ENCODE assay signal across 9 mouse cellular contexts in genomic region chr16:89844580-89844979, GRCm38 (mm10).
DNase-seq lines count a peak whose midpoint lies in the region; ATAC-seq lines count a peak whose summit lies in the region.
"Had no signal": no experiment of that assay in that cellular context is flagged by ENCODE, and none has a peak within 500 bp of the region (broad histone marks: within the 10 kb centered on the region; RNA-seq: fewer than 3 reads in every experiment).

No protein-coding gene starts in this region.

- H3K9ac ChIP-seq in forebrain, embryonic 11.5 days (ENCODE audit: low read length), result no peak overlapping the region
- no peak overlapping the region for H3K9ac ChIP-seq in hindbrain, embryonic 12.5 days

- no peak overlapping the region for H3K27ac ChIP-seq in forebrain, embryonic 11.5 days (ENCODE audit: low read depth, low read length)
- no peak overlapping the region for H3K27ac ChIP-seq in forebrain, embryonic 10.5 days
- H3K27ac ChIP-seq in hindbrain, embryonic 12.5 days, result no peak overlapping the region

- H3K4me2 ChIP-seq in forebrain, embryonic 11.5 days (ENCODE audit: low read depth, low read length, severe bottlenecking), result no peak overlapping the region
- no peak overlapping the region for H3K4me2 ChIP-seq in hindbrain, embryonic 12.5 days (replicated peaks)

- no peak for DNase-seq in forebrain, embryonic 11.5 days (ENCODE audit: low spot score)
- DNase-seq in forebrain, embryonic 10.5 days (ENCODE audit: extremely low spot score, low spot score), result no peak
- DNase-seq in adrenal gland, postnatal 36 days, result peak; percentile 24 to 55
- DNase-seq in fibroblast of lung, adult 2 months (ENCODE audit: low read depth), result peak; percentile 13
- DNase-seq in layer of hippocampus, postnatal 10 days (ENCODE audit: low spot score in 2 of 2), result peak; percentile 48 to 68
- peak; percentile 32 for DNase-seq in right cerebral cortex, postnatal 14 days

- H3K4me3 ChIP-seq in forebrain, embryonic 11.5 days (ENCODE audit: low read depth, low read length), result no peak overlapping the region
- H3K4me3 ChIP-seq in forebrain, embryonic 10.5 days, result no peak overlapping the region
- H3K4me3 ChIP-seq in hindbrain, embryonic 12.5 days, result no peak overlapping the region

- WGBS in forebrain, embryonic 11.5 days, result 47% methylated on average over 5 of the region's 5 CpGs
- 50% methylated on average over 5 of the region's 5 CpGs for WGBS in forebrain, embryonic 10.5 days
- 43% methylated on average over 5 of the region's 5 CpGs for WGBS in hindbrain, embryonic 12.5 days

- ATAC-seq in forebrain, embryonic 11.5 days (replicated peaks; ENCODE audit: low FRiP score), result peak; percentile 69
- peak; percentile 83 for ATAC-seq in hindbrain, embryonic 12.5 days (ENCODE audit: low FRiP score)
- peak; percentile 63 for ATAC-seq in megakaryocyte progenitor cell, adult 5-6 weeks (replicated peaks; ENCODE audit: poor library complexity)

- H3K9me3 ChIP-seq in forebrain, embryonic 11.5 days (ENCODE audit: control insufficient read depth, low read length), result no peaks in the 10 kb centered on the region; the same call in 1 of the 2 replicates
- H3K9me3 ChIP-seq in forebrain, embryonic 10.5 days, result no peaks in the 10 kb centered on the region; the same call in 1 of the 2 replicates
- H3K9me3 ChIP-seq in hindbrain, embryonic 12.5 days (replicated peaks), result no peaks in the 10 kb centered on the region

- no peaks in the 10 kb centered on the region; the same call in 1 of the 2 replicates for H3K36me3 ChIP-seq in forebrain, embryonic 11.5 days (ENCODE audit: control insufficient read depth, insufficient read depth, low read length)
- peaks cover 23% of the 10 kb centered on the region for H3K36me3 ChIP-seq in forebrain, embryonic 10.5 days (replicated peaks)
- peaks cover 16% of the 10 kb centered on the region for H3K36me3 ChIP-seq in hindbrain, embryonic 12.5 days
- H3K36me3 ChIP-seq: G1E had no signal

- no peaks in the 10 kb centered on the region for H3K27me3 ChIP-seq in forebrain, embryonic 11.5 days (ENCODE audit: control insufficient read depth, insufficient read depth, low read length)
- H3K27me3 ChIP-seq in forebrain, embryonic 10.5 days (ENCODE audit: poor library complexity, severe bottlenecking), result no peaks in the 10 kb centered on the region
- no peaks in the 10 kb centered on the region for H3K27me3 ChIP-seq in hindbrain, embryonic 12.5 days

- no peaks in the 10 kb centered on the region for H3K4me1 ChIP-seq in forebrain, embryonic 11.5 days (replicated peaks; ENCODE audit: control insufficient read depth, insufficient read depth, low read length)
- no peaks in the 10 kb centered on the region; the same call in 1 of the 2 replicates for H3K4me1 ChIP-seq in forebrain, embryonic 10.5 days
- peaks cover 4% of the 10 kb centered on the region; the same call in 1 of the 2 replicates for H3K4me1 ChIP-seq in hindbrain, embryonic 12.5 days

Comparison
In these comparisons a context has a peak if more than half of its experiments do, and no peak if none do; other contexts are left out.
1. DNase-seq: peak in adrenal gland, postnatal 36 days (2 of 2), fibroblast of lung, adult 2 months (single experiment), layer of hippocampus, postnatal 10 days (2 of 2) and right cerebral cortex, postnatal 14 days (single experiment); none in forebrain, embryonic 11.5 days (single experiment) and forebrain, embryonic 10.5 days (single experiment).
2. Peak in every context shown above with its lines, with median percentiles within 50 percentile points of each other: ATAC-seq.